Mouse (Mus musculus): ENCODE data around the gene Tmem114. TPM values are rescaled to one million over a fixed set of nuclear protein-coding genes. Genes with fewer than 3 reads are reported as not detected.

The Tmem114 gene
- 0.19 TPM in 1 of 2 replicates, not detected in the other for polyA plus RNA-seq (2016; fragmentation: Nextera tagmentation; extraction: Ambion mirVana)

GRCm38 (mm10) chr16:8424971-8425330 lies at the start of gene Tmem114:
Gene Tmem114, minus strand, starts transcription at chr16:8425136.
- H3K4me3 ChIP-seq: peak within 1 kb of the TSS; percentile 45
- H3K4me1 ChIP-seq (replicated peaks): peaks cover 11% of the 10 kb centered on the region
- peaks cover 66% of the 10 kb centered on the region for H3K27me3 ChIP-seq (ENCODE audit: insufficient read depth, poor library complexity, severe bottlenecking)
- H3K27ac ChIP-seq: no peak within 1 kb of the TSS
- DNase-seq (ENCODE audit: low spot score): peak; percentile 26
- H3K36me3 ChIP-seq: no peaks in the 10 kb centered on the region
- WGBS: under 1% methylated on average over 16 of the region's 16 CpGs
- no peaks in the 10 kb centered on the region for H3K9me3 ChIP-seq

- H3K4me3 ChIP-seq: peak within 1 kb of the TSS; percentile 91
- under 1% methylated on average over 48 of the region's 48 CpGs for WGBS
- no peaks in the 10 kb centered on the region for H3K9me3 ChIP-seq
- no peaks in the 10 kb centered on the region for H3K27me3 ChIP-seq (ENCODE audit: insufficient read depth, poor library complexity, severe bottlenecking)
- peaks cover 10% of the 10 kb centered on the region for H3K36me3 ChIP-seq
- H3K27ac ChIP-seq: peak within 1 kb of the TSS; percentile 95
- H3K4me1 ChIP-seq (replicated peaks): peaks cover 14% of the 10 kb centered on the region
- DNase-seq (ENCODE audit: low spot score): peak; percentile 91
Observed at GRCm38 (mm10) chr16:8470603-8471481, 45.9 kb upstream of the Tmem114 start, which contains the start of gene Mettl22. Gene Mettl22, plus strand, starts transcription at chr16:8470788.

GRCm38 (mm10) chr16:8470132-8470531 lies 45.2 kb upstream of the Tmem114 start:
- Histone ChIP-seq H3K9me3 (no peaks in the 10 kb centered on the region), H3K4me3 (peak overlapping the region; percentile 91), H3K27me3 (ENCODE audit: insufficient read depth, poor library complexity, severe bottlenecking) (no peaks in the 10 kb centered on the region), H3K36me3 (peaks cover 10% of the 10 kb centered on the region), H3K27ac (peak overlapping the region; percentile 95; the same call in 1 of the 2 replicates), H3K4me1 (replicated peaks) (peaks cover 14% of the 10 kb centered on the region)
- no peak for DNase-seq (ENCODE audit: low spot score)
- WGBS: 86% methylated on average over 2 of the region's 2 CpGs

GRCm38 (mm10) chr16:8459098-8459497 lies 34.2 kb upstream of the Tmem114 start:
- 42% methylated on average over 6 of the region's 6 CpGs for WGBS
- no peak overlapping the region for H3K4me3 ChIP-seq
- DNase-seq (ENCODE audit: low spot score): peak; percentile 70

GRCm38 (mm10) chr16:8458391-8458790 lies 33.5 kb upstream of the Tmem114 start:
- DNase-seq (ENCODE audit: low spot score): no peak
- 88% methylated on average over 4 of the region's 4 CpGs for WGBS
- no peak overlapping the region for H3K4me3 ChIP-seq
- no peak overlapping the region for H3K27ac ChIP-seq
- H3K9me3 ChIP-seq: no peaks in the 10 kb centered on the region
- H3K4me1 ChIP-seq (replicated peaks): 0 out of 2 replicates have a peak, but pooled peaks cover 7% of the 10 kb centered on the region
- peaks cover 4% of the 10 kb centered on the region; the same call in 1 of the 2 replicates for H3K27me3 ChIP-seq (ENCODE audit: insufficient read depth, poor library complexity, severe bottlenecking)
- H3K36me3 ChIP-seq: no peaks in the 10 kb centered on the region

More at GRCm38 (mm10) chr16:8459098-8459497, 34.2 kb upstream of the Tmem114 start:
- Histone ChIP-seq H3K27ac (no peak overlapping the region), H3K36me3 (no peaks in the 10 kb centered on the region), H3K27me3 (ENCODE audit: insufficient read depth, poor library complexity, severe bottlenecking) (peaks cover 4% of the 10 kb centered on the region; the same call in 1 of the 2 replicates), H3K9me3 (no peaks in the 10 kb centered on the region), H3K4me1 (replicated peaks) (0 out of 2 replicates have a peak, but pooled peaks cover 7% of the 10 kb centered on the region)

GRCm38 (mm10) chr16:8455221-8455620 lies 30.3 kb upstream of the Tmem114 start:
- Histone ChIP-seq H3K36me3 (no peaks in the 10 kb centered on the region), H3K4me1 (replicated peaks) (0 out of 2 replicates have a peak, but pooled peaks cover 7% of the 10 kb centered on the region), H3K4me3 (no peak overlapping the region), H3K27me3 (ENCODE audit: insufficient read depth, poor library complexity, severe bottlenecking) (peaks cover 4% of the 10 kb centered on the region; the same call in 1 of the 2 replicates), H3K9me3 (no peaks in the 10 kb centered on the region), H3K27ac (no peak overlapping the region)
- no peak for DNase-seq (ENCODE audit: low spot score)
- WGBS: 48% methylated on average over 2 of the region's 2 CpGs

- no peak overlapping the region for H3K27ac ChIP-seq
- H3K4me3 ChIP-seq: no peak overlapping the region
- no peaks in the 10 kb centered on the region for H3K36me3 ChIP-seq
- no peaks in the 10 kb centered on the region for H3K9me3 ChIP-seq
- no peak for DNase-seq (ENCODE audit: low spot score)
- 87% methylated on average over 2 of the region's 2 CpGs for WGBS
- peaks cover 4% of the 10 kb centered on the region; the same call in 1 of the 2 replicates for H3K27me3 ChIP-seq (ENCODE audit: insufficient read depth, poor library complexity, severe bottlenecking)
- H3K4me1 ChIP-seq (replicated peaks): 0 out of 2 replicates have a peak, but pooled peaks cover 7% of the 10 kb centered on the region
Observed at GRCm38 (mm10) chr16:8453301-8453700, 28.4 kb upstream of the Tmem114 start.

GRCm38 (mm10) chr16:8446256-8446655 lies 21.3 kb upstream of the Tmem114 start:
- Histone ChIP-seq H3K4me1 (replicated peaks) (no peaks in the 10 kb centered on the region), H3K4me3 (no peak overlapping the region), H3K27me3 (ENCODE audit: insufficient read depth, poor library complexity, severe bottlenecking) (no peaks in the 10 kb centered on the region), H3K9me3 (no peaks in the 10 kb centered on the region), H3K27ac (no peak overlapping the region), H3K36me3 (no peaks in the 10 kb centered on the region)
- DNase-seq (ENCODE audit: low spot score): no peak
- WGBS: 92% methylated on average over 6 of the region's 6 CpGs

GRCm38 (mm10) chr16:8444911-8445310 lies 20.0 kb upstream of the Tmem114 start:
- H3K36me3 ChIP-seq: no peaks in the 10 kb centered on the region
- no peak for DNase-seq (ENCODE audit: low spot score)
- no peaks in the 10 kb centered on the region for H3K27me3 ChIP-seq (ENCODE audit: insufficient read depth, poor library complexity, severe bottlenecking)
- no peaks in the 10 kb centered on the region for H3K4me1 ChIP-seq (replicated peaks)
- no peak overlapping the region for H3K27ac ChIP-seq
- no peaks in the 10 kb centered on the region for H3K9me3 ChIP-seq
- 83% methylated on average over 7 of the region's 7 CpGs for WGBS
- no peak overlapping the region for H3K4me3 ChIP-seq

- Histone ChIP-seq H3K4me1 (replicated peaks) (no peaks in the 10 kb centered on the region), H3K27ac (no peak overlapping the region), H3K4me3 (no peak overlapping the region), H3K36me3 (no peaks in the 10 kb centered on the region), H3K27me3 (ENCODE audit: insufficient read depth, poor library complexity, severe bottlenecking) (no peaks in the 10 kb centered on the region), H3K9me3 (no peaks in the 10 kb centered on the region)
- WGBS: 92% methylated on average over 3 of the region's 3 CpGs
- DNase-seq (ENCODE audit: low spot score): no peak
Observed at GRCm38 (mm10) chr16:8432616-8433015, 7.7 kb upstream of the Tmem114 start.

- no peaks in the 10 kb centered on the region for H3K9me3 ChIP-seq
- no peak overlapping the region for H3K4me3 ChIP-seq
- H3K27ac ChIP-seq: no peak overlapping the region
- peaks cover 28% of the 10 kb centered on the region for H3K27me3 ChIP-seq (ENCODE audit: insufficient read depth, poor library complexity, severe bottlenecking)
- DNase-seq (ENCODE audit: low spot score): no peak
- H3K4me1 ChIP-seq (replicated peaks): peaks cover 6% of the 10 kb centered on the region
- H3K36me3 ChIP-seq: no peaks in the 10 kb centered on the region
- 87% methylated on average over 4 of the region's 4 CpGs for WGBS
Observed at GRCm38 (mm10) chr16:8429531-8429930, 4.6 kb upstream of the Tmem114 start.

GRCm38 (mm10) chr16:8425736-8426135 lies 800 bp upstream of the Tmem114 start:
- Histone ChIP-seq H3K4me3 (no peak overlapping the region), H3K4me1 (replicated peaks) (peaks cover 11% of the 10 kb centered on the region), H3K27me3 (ENCODE audit: insufficient read depth, poor library complexity, severe bottlenecking) (peaks cover 66% of the 10 kb centered on the region), H3K27ac (no peak overlapping the region), H3K9me3 (no peaks in the 10 kb centered on the region), H3K36me3 (no peaks in the 10 kb centered on the region)
- 85% methylated on average over 5 of the region's 5 CpGs for WGBS
- DNase-seq (ENCODE audit: low spot score): no peak

All from hindbrain, embryonic 10.5 days (tissue).